Mouse (Mus musculus): ENCODE measurements around the gene Ufc1. TPM values are rescaled to one million over a fixed set of nuclear protein-coding genes. Genes with fewer than 3 reads are reported as not detected.
"Not testable (repeated sequence)": the region's sequence is repeated elsewhere in the genome, so short reads cannot be mapped to it uniquely, and the experiment has no call there.

Gene Ufc1
- polyA plus RNA-seq, 1 experiment from 2014 or later: 107 TPM

- H3K9ac ChIP-seq: no peak overlapping the region
- no peaks in the 10 kb centered on the region for H3K36me3 ChIP-seq
- no peak for ATAC-seq (ENCODE audit: insufficient number of reproducible peaks, low FRiP score, low TSS enrichment, low read depth)
- H3K27ac ChIP-seq (replicated peaks): no peak overlapping the region
- no peak overlapping the region for H3K4me3 ChIP-seq (replicated peaks)
- H3K4me1 ChIP-seq: no peaks in the 10 kb centered on the region
- no peaks in the 10 kb centered on the region for H3K27me3 ChIP-seq
- H3K9me3 ChIP-seq (replicated peaks): no peaks in the 10 kb centered on the region
- H3K4me2 ChIP-seq (replicated peaks): no peak overlapping the region
These were observed 26.6 kb upstream of the Ufc1 start for GRCm38 (mm10) chr1:171321415-171321814.

GRCm38 (mm10) chr1:171320151-171320550, 25.3 kb upstream of the Ufc1 start:
- Histone ChIP-seq H3K27ac (replicated peaks) (no peak overlapping the region), H3K4me2 (replicated peaks) (no peak overlapping the region), H3K9ac (no peak overlapping the region), H3K4me3 (replicated peaks) (no peak overlapping the region), H3K4me1 (no peaks in the 10 kb centered on the region), H3K9me3 (replicated peaks) (no peaks in the 10 kb centered on the region), H3K36me3 (no peaks in the 10 kb centered on the region), H3K27me3 (no peaks in the 10 kb centered on the region)
- 18% methylated on average over 5 of the region's 5 CpGs for WGBS
- ATAC-seq (ENCODE audit: insufficient number of reproducible peaks, low FRiP score, low TSS enrichment, low read depth): no peak

GRCm38 (mm10) chr1:171319748-171320147, 24.9 kb upstream of the Ufc1 start:
- Histone ChIP-seq H3K36me3 (no peaks in the 10 kb centered on the region), H3K9ac (no peak overlapping the region), H3K27me3 (no peaks in the 10 kb centered on the region), H3K27ac (replicated peaks) (no peak overlapping the region), H3K9me3 (replicated peaks) (no peaks in the 10 kb centered on the region), H3K4me3 (replicated peaks) (no peak overlapping the region), H3K4me1 (no peaks in the 10 kb centered on the region), H3K4me2 (replicated peaks) (no peak overlapping the region)
- WGBS: 14% methylated on average over 7 of the region's 7 CpGs
- no peak for ATAC-seq (ENCODE audit: insufficient number of reproducible peaks, low FRiP score, low TSS enrichment, low read depth)

- no peak overlapping the region for H3K9ac ChIP-seq
- no peaks in the 10 kb centered on the region for H3K27me3 ChIP-seq
- H3K4me3 ChIP-seq (replicated peaks): no peak overlapping the region
- H3K4me1 ChIP-seq: no peaks in the 10 kb centered on the region
- H3K9me3 ChIP-seq (replicated peaks): no peaks in the 10 kb centered on the region
- no peak overlapping the region for H3K27ac ChIP-seq (replicated peaks)
- 61% methylated on average over 2 of the region's 2 CpGs for WGBS
- H3K4me2 ChIP-seq (replicated peaks): no peak overlapping the region
- ATAC-seq (ENCODE audit: insufficient number of reproducible peaks, low FRiP score, low TSS enrichment, low read depth): no peak
- H3K36me3 ChIP-seq: no peaks in the 10 kb centered on the region
These were observed 14.5 kb upstream of the Ufc1 start for GRCm38 (mm10) chr1:171309321-171309720.

GRCm38 (mm10) chr1:171306157-171306556, 11.3 kb upstream of the Ufc1 start:
- not testable (repeated sequence) for H3K4me2 ChIP-seq (replicated peaks); H3K9ac ChIP-seq; H3K27me3 ChIP-seq; H3K4me3 ChIP-seq (replicated peaks); H3K4me1 ChIP-seq; H3K9me3 ChIP-seq (replicated peaks); ATAC-seq (ENCODE audit: insufficient number of reproducible peaks, low FRiP score, low TSS enrichment, low read depth); H3K36me3 ChIP-seq; H3K27ac ChIP-seq (replicated peaks)
- WGBS: 66% methylated on average over 5 of the region's 5 CpGs

GRCm38 (mm10) chr1:171298226-171298625, 3.4 kb upstream of the Ufc1 start:
- 69% methylated on average over 3 of the region's 3 CpGs for WGBS
- Histone ChIP-seq H3K9me3 (replicated peaks) (no peaks in the 10 kb centered on the region), H3K27me3 (peaks cover 18% of the 10 kb centered on the region), H3K27ac (replicated peaks) (no peak overlapping the region), H3K4me3 (replicated peaks) (no peak overlapping the region), H3K9ac (no peak overlapping the region), H3K4me1 (peaks cover 7% of the 10 kb centered on the region), H3K4me2 (replicated peaks) (no peak overlapping the region), H3K36me3 (no peaks in the 10 kb centered on the region)
- no peak for ATAC-seq (ENCODE audit: insufficient number of reproducible peaks, low FRiP score, low TSS enrichment, low read depth)

- no peak for ATAC-seq (ENCODE audit: insufficient number of reproducible peaks, low FRiP score, low TSS enrichment, low read depth)
These were observed 209 bp upstream of the Ufc1 start for GRCm38 (mm10) chr1:171295063-171295402.

GRCm38 (mm10) chr1:171293906-171294297, 922 bp downstream of the Ufc1 start:
- H3K4me3 ChIP-seq (replicated peaks): peak overlapping the region; percentile 68
- peak overlapping the region; percentile 71 for H3K9ac ChIP-seq
- peaks cover 18% of the 10 kb centered on the region for H3K27me3 ChIP-seq
- no peak for ATAC-seq (ENCODE audit: insufficient number of reproducible peaks, low FRiP score, low TSS enrichment, low read depth)
- H3K36me3 ChIP-seq: peaks cover 11% of the 10 kb centered on the region; the same call in 1 of the 2 replicates
- H3K27ac ChIP-seq (replicated peaks): peak overlapping the region; percentile 95
- H3K4me2 ChIP-seq (replicated peaks): peak overlapping the region; percentile 62
- no peaks in the 10 kb centered on the region for H3K9me3 ChIP-seq (replicated peaks)
- 34% methylated on average over 5 of the region's 5 CpGs for WGBS
- peaks cover 19% of the 10 kb centered on the region for H3K4me1 ChIP-seq

More at GRCm38 (mm10) chr1:171295063-171295402, 209 bp upstream of the Ufc1 start:
- H3K4me2 ChIP-seq (replicated peaks): peak overlapping the region; percentile 62
- H3K4me3 ChIP-seq (replicated peaks): peak overlapping the region; percentile 68
- no peak overlapping the region for H3K9ac ChIP-seq
- peak overlapping the region; percentile 95 for H3K27ac ChIP-seq (replicated peaks)
- WGBS: 13% methylated on average over 3 of the region's 3 CpGs
- peaks cover under 1% of the 10 kb centered on the region; the same call in 1 of the 2 replicates for H3K36me3 ChIP-seq
- peaks cover 18% of the 10 kb centered on the region for H3K4me1 ChIP-seq
- H3K9me3 ChIP-seq (replicated peaks): no peaks in the 10 kb centered on the region
- peaks cover 18% of the 10 kb centered on the region for H3K27me3 ChIP-seq

- 62% methylated on average over 3 of the region's 3 CpGs for WGBS
- no peak overlapping the region for H3K9ac ChIP-seq
- H3K4me2 ChIP-seq (replicated peaks): peak overlapping the region; percentile 62
- no peak overlapping the region for H3K27ac ChIP-seq (replicated peaks)
- H3K9me3 ChIP-seq (replicated peaks): no peaks in the 10 kb centered on the region
- H3K4me1 ChIP-seq: peaks cover 24% of the 10 kb centered on the region
- peaks cover 16% of the 10 kb centered on the region; the same call in 1 of the 2 replicates for H3K36me3 ChIP-seq
- H3K27me3 ChIP-seq: peaks cover 13% of the 10 kb centered on the region; the same call in 1 of the 2 replicates
- H3K4me3 ChIP-seq (replicated peaks): peak overlapping the region; percentile 68
- no peak for ATAC-seq (ENCODE audit: insufficient number of reproducible peaks, low FRiP score, low TSS enrichment, low read depth)
These were observed 1.5 kb downstream of the Ufc1 start for GRCm38 (mm10) chr1:171293351-171293750.

GRCm38 (mm10) chr1:171288328-171288727, 6.5 kb downstream of the Ufc1 start:
- Histone ChIP-seq H3K4me1 (peaks cover 42% of the 10 kb centered on the region), H3K9me3 (replicated peaks) (no peaks in the 10 kb centered on the region), H3K36me3 (peaks cover 50% of the 10 kb centered on the region), H3K4me2 (replicated peaks) (peak overlapping the region; percentile 60), H3K4me3 (replicated peaks) (peak overlapping the region; percentile 94), H3K27me3 (no peaks in the 10 kb centered on the region), H3K27ac (replicated peaks) (peak overlapping the region; percentile 78), H3K9ac (0 out of 2 replicates have a peak overlapping the region, but pooled peaks have one; percentile 93)
- ATAC-seq (ENCODE audit: insufficient number of reproducible peaks, low FRiP score, low TSS enrichment, low read depth): no peak
- WGBS: 55% methylated on average over 4 of the region's 4 CpGs

GRCm38 (mm10) chr1:171287136-171288081, 7.4 kb downstream of the Ufc1 start, which contains the start of gene Usp21:
Gene Usp21 (minus strand): TSS chr1:171287991.
- peak; percentile 93 for ATAC-seq (ENCODE audit: insufficient number of reproducible peaks, low FRiP score, low TSS enrichment, low read depth)
- under 1% methylated on average over 49 of the region's 49 CpGs for WGBS
- Histone ChIP-seq H3K27me3 (no peaks in the 10 kb centered on the region), H3K36me3 (peaks cover 54% of the 10 kb centered on the region), H3K4me2 (replicated peaks) (peak within 1 kb of the TSS; percentile 60), H3K9me3 (replicated peaks) (no peaks in the 10 kb centered on the region), H3K9ac (peak within 1 kb of the TSS; percentile 93), H3K4me1 (peaks cover 41% of the 10 kb centered on the region), H3K4me3 (replicated peaks) (peak within 1 kb of the TSS; percentile 94), H3K27ac (replicated peaks) (peak within 1 kb of the TSS; percentile 90)

Measured in embryonic facial prominence, embryonic 15.5 days (tissue).